Mouse (Mus musculus) ES-Bruce4 (cell line): ENCODE data around the gene Ttyh1.

Source experiments
- CTCF ChIP-seq: IDR thresholded peaks from one replicate; pipeline ENCODE4 v1.8.1; 2011; ENCODE audit warnings: low read depth, low read length
- EP300 ChIP-seq: IDR thresholded peaks from 2 replicates; pipeline ENCODE4 v1.6.1; 2011; ENCODE audit warnings: low read depth, low read length; ENCODE audit not compliant: insufficient read depth
- POLR2A ChIP-seq: IDR thresholded peaks from one replicate; pipeline ENCODE4 v1.8.1; 2011; ENCODE audit warnings: low read length; ENCODE audit not compliant: insufficient read depth

GRCm38 (mm10) chr7:4117050-4117814, 2.0 kb upstream of the Ttyh1 start:
- no peak for TF ChIP-seq CTCF
- no peak for TF ChIP-seq POLR2A
- no peak for TF ChIP-seq EP300
